Mouse (Mus musculus): ENCODE data around the gene Pet100.
A peak's percentile ranks its signal among the peaks of the same experiment; 100 is the strongest.

Gene Pet100

DNA sequence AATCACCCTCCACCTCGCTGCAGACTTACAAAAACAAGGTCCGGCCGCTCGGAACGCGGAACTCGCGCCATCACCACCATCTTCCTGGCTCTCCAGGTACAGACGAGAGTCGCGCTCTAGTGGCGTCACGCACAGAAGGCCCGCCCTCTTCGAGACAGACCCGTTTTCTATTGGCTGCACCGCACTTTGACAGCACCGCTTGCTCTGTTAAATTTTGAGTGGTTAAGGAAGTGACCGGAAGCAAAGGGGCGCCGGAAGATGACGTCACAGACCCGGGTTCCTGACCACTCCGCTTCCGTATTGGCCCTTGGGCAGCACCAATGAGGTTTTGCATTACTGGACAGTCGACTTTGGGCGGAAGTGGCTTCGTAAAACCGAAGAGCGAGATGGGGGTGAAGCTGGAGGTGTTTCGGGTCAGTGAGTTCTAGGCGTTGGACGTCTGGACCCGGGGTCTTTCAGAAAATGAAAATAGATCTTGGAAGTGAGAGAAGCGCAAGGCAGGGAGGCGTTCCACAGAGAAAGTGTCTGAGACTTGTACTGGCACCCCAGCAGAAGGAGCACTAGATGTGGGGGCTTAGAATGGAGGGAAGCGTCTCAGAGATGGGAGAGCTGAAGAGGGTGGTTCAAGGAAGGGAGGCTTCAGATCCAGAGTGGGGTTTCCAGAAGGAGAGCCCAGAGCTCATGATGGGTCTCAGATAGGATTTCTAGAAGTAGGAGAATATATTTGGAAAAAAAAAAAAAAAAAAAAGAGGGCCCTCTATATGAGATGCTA is at the start of gene Pet100, which contains the start of gene Xab2:
Gene Pet100, plus strand, starts transcription at position 350 of the 772 bp plus-strand sequence.
Gene Xab2, minus strand, starts transcription at position 118 of the 772 bp plus-strand sequence.
- peak; percentile 100 for DNase-seq (ENCODE audit: low read depth, low spot score)

DNA sequence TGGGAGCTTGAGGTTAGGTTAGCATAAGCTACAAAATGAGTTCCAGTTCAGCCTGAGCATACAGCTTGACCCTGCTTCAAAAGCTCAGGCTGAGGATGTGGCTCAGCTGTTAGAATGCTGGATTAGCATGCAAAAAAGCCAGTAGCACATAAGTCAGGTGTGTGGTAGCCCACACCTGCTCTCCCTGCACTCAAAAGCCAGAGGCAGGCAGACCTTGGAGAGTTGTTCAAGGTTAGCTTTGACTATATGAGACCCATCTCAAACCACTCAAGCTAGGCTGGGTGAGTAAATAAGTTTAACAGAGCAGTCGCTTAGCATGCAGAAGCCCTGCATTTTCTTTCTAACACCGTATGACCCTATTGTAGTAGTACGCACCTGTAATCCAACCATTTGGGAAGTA is 46.8 kb upstream of the Pet100 start:
- DNase-seq (ENCODE audit: low read depth, low spot score): peak; percentile 61

DNA sequence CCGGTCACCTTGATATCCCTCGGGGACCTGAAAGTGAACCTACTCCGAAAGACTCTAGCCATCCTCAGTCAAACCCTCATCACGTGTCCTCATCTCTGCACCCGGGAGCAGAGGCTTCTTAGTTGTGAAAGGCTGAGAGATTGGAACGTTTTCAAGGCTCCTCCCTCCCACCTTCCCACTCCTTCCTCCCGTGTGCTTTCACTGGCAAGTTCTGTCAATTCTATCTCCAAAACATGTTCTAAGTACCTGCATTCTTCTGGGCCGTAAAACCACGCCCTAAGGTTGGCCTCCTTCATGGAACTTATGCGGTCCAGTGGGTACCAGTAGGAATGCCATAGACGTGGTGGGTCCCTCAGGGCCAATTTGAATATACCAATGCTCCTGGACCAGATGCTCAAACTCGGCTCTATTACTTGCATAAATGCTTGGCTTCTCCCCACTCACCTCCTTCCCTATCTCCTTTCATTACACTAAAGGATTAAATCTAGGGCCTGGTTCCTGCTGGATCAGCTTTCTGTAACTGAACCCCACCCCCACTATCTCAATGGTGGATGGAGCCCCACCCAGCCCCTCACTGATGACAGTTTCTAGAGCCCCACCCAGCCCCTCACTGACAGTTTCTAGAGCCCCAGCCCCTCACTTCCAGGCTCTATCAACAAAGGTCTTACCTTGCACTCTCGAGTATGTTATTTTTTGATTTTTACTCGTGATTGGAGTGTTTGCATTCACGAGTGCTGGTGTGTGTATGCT is 45.0 kb upstream of the Pet100 start:
- peak; percentile 57 for DNase-seq (ENCODE audit: low read depth, low spot score)

DNA sequence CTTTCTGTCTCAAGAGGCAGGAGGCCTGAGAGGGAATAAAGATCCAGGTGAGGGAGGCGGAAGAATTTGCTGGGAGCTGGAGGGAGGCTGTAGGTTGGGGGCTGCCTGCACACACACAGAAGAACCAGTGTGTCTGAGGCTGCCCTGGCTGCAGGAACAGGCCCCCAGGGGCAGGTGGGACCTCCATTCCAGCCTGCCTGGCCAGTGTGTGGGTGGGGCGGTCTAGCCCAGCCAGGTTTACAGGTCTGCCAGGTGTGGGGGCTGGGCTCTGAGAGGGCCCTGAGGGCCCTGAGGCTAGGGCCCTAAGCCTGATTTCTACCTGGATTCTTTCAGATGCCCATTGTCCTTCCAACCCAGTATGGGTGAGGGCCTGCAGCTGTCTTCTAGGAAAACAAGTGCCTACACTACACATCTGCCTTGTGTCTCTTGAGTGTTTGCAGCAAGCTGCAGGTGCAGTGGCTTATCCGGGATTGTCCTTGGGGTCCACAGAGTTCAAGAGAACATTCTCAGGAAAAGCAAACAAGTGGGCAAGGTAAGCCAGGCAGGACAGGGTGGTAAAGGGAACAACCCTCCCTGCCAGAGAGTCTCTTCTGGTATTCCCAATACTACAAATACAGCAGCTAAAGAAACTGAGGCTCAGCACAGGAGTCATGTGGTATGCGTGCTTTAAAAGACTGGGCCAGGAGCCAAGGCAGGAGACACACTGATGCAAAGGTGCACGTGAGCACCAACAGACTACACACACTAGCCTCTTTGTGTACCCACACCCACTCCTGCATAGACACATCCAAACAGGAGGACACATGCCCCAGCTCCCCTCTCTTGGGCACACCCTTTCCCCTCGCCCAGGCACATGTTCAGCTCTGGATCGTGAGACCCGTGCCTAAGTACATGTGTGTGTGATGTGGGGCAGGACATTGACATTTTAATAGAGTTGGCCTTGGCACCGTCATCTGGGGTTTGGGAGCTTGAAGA is 41.7 kb upstream of the Pet100 start:
- DNase-seq (ENCODE audit: low read depth, low spot score): no peak

DNA sequence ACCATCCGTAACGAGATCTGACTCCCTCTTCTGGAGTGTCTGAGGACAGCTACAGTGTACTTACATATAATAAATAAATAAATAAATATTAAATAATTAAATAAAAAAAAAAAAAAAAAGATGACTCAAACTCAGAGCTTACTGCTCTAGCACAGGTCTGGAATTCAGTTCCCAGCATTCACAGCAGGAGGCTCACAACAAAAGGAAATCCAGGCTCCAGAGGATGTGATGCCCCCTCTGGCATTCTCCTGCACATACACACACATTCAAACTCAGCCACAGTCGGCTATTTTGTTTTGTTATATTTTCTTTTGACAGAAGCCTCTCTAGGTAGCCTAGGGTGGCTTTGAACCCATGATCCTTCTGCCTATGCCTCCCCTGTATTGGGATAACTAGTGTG is 39.4 kb upstream of the Pet100 start:
- peak; percentile 89 for DNase-seq (ENCODE audit: low read depth, low spot score)

DNA sequence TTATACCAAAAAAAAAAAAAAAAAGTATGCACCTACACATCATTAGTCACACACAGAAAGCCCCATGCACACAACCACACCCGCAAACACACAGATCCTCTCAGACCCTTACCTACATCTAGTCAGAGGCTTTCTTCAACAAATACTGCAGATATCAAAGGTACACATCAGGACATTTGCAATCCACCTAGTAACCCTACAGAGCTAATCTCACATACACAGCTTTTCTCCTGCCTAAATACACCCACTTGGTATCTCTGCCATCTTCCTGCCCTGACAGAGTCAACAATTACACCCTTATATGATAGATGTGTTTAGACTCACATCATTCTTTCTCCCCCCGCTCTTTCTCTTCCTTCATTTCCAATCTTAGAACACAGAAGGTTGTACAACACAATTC is 34.9 kb upstream of the Pet100 start:
- DNase-seq (ENCODE audit: low read depth, low spot score): no peak

DNA sequence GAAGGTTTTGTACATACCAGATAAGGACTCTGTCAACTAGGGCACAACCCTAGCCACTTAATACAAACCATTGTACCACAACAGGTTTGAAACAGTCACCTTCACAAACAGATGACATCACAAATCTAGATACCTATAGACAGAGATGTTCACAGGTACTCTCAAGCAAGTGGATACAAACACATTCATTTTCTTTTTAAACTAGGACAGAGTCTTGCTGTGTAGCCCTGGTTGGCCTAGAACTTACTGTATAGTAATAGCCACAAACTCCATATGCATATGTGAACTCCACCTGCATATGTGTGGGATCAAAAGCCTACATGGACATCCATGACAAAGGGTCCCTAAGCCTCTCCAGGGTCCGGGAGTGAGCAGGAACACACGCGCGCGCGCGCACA is 34.4 kb upstream of the Pet100 start, which contains the start of gene Camsap3:
Gene Camsap3, plus strand, starts transcription at position 301 of the 398 bp plus-strand sequence.
- DNase-seq (ENCODE audit: low read depth, low spot score): no peak

DNA sequence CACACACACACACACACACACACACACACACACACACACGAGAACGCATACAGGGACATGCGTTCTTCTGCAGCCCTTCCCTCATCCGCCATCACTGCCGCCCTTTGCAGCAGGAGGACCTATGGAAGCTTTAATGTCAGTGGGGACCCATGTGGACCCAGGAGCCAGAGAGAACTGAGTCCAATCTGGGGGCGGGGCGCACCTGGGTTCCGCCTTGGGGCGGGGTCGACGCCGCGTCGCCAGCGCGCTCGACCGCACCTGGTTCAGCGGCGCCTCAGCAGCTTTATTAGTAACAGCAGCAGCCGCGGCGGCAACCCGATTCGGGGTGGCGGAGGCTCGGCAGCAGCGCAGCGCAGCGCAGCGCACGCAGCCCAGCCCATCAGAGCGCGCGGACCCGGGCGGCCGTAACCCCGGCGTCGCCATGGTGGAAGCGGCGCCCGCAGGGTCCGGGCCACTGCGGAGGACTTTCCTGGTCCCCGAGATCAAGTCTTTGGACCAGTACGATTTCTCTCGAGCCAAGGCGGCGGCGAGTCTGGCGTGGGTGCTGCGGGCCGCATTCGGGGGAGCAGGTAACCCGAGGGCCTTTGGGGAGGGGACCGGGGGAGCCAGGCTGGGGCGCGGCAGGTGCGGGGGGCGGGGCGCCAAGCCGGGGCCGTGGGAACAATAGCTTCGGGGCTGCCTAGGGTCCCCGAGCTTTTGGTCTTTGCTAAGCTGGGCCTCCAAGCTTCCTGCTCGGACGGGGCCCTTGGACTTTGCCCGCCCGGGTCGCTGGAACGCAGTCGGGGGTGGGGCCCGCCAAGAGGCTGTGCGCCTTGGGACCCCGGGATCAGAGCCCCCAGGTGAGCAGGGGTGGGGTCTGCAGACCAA is 33.7 kb upstream of the Pet100 start:
- peak; percentile 87 for DNase-seq (ENCODE audit: low read depth, low spot score)

DNA sequence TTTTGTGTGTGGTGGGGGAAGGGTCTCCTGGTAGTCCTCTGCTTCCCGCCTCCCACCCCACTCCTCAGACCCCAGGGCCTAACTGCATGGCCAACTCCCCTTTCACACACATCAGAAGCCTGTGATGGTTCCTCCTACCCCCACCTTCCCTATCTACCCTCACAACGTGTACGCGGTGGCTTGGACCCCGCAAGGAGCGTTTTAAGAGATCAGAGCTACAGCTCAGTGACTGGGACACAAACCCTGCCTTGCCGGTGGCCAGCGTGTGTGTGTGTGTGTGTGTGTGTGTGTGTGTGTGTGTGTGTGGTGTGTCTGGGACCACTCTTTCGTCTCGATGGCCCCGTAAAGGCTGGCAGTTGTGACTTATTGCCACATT is 33.1 kb upstream of the Pet100 start:
- DNase-seq (ENCODE audit: low read depth, low spot score): peak; percentile 49

DNA sequence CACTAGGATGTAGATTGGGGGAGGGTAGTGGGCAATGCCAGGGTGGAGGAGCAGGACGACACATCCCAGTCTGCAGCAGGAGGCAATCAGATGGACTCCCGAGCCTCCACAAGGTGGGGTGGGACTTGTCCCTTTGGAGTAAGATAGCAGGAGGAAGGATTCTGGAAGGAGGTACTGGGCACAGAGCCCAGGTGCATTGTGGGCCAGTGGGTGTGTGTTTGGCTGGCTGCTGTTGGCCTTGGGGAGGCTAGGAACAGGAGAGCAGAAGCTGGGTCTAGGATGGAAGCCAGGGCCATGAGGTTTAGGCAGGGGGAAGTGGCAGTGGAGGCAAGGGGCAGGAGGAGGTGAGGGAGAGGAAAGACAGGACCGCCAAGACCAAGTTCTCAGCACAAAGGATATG is 27.9 kb upstream of the Pet100 start:
- no peak for DNase-seq (ENCODE audit: low read depth, low spot score)

DNA sequence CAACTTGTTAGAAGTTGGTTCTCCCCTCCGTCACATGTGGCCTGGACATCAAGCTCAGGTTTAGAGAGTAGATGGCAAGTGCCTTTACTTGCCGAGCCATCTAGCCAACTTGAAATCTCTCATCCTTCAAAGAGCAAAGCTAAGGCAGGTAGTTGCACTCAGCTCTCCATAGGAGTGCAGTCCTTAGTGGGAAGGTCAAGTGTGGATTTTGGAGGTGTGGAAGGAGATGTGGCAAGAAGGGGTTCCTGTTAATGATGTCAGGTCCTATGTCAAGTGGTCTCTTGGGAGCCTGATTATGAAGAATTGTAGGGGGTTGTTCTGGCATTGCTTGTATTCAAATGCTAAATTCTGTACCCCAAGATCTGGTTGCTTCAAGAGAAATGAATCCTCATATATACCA is 26.9 kb upstream of the Pet100 start:
- DNase-seq (ENCODE audit: low read depth, low spot score): no peak

DNA sequence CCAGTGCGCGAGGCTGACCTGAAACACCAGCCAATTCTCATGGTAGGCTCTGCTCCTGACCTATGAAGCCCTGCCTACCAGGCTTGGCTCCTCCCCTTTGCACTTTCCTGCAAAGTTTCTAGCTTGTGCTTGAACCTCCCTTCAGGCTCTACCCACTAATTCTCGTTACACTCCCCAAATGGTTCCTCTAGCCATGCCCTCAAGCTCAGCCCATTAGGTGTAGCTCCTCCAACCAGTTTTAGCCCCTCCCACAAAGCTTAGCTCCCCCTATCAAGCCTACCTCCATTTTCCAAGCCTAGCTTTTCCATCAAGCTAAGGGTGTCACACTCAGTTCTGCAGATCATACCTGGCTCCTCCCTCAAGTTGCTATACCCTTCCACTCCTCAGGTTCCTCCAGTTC is 23.3 kb upstream of the Pet100 start:
- peak; percentile 96 for DNase-seq (ENCODE audit: low read depth, low spot score)

DNA sequence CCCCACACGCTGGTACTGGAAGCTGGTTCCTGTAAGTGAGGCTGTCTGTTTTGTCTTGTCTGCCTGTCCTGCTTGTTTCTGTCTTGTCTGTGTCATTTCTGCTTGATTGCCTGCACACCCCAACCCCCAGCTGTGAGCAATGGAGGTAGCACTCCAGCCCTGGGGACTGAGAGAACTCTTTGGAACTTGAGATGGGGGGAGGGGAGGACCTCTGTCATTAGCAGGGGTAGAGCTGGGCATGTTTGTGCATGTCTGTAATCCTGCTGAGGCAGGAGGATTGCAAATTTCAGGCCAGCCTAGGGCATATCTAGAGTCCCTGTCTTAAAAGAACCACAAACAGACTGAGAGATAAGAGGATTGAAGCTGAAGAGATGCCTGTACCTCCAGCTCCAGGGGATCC is 22.1 kb upstream of the Pet100 start:
- peak; percentile 78 for DNase-seq (ENCODE audit: low read depth, low spot score)

DNA sequence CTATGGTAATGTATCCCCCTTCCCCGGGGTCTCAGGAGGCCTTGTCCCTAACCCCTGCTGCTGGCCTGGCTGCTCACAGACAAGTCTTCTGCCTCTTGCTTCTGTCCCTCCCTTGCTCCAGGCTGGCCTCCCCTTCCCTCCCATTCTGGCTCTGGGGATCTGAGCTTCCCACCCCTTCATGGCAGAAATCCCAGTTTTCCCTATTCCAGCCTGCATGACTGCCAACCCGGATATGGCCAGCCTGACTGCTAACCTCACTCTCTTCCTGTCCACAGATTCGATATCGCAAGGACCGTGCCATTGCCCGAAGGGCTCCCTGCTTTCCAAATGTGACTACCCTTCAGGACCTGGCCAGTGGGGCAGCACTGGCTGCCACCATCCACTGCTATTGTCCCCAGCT is 20.9 kb upstream of the Pet100 start:
- DNase-seq (ENCODE audit: low read depth, low spot score): no peak

DNA sequence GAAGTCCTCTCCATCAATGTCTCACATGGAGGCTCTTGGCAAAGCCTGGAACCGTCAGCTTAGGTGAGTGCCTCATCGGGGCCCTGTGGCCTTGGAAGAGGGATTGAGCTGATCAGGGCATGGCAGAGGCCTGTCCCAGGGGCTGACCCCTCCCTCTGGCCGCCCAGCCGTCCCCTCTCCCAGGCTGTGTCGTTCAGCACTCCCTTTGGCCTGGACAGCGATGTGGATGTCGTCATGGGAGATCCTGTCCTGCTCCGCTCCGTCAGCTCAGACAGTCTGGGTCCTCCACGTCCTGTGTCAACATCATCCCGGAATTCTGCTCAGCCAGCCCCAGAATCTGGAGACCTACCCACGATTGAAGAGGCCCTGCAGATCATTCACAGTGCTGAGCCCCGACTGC is 17.9 kb upstream of the Pet100 start:
- no peak for DNase-seq (ENCODE audit: low read depth, low spot score)

DNA sequence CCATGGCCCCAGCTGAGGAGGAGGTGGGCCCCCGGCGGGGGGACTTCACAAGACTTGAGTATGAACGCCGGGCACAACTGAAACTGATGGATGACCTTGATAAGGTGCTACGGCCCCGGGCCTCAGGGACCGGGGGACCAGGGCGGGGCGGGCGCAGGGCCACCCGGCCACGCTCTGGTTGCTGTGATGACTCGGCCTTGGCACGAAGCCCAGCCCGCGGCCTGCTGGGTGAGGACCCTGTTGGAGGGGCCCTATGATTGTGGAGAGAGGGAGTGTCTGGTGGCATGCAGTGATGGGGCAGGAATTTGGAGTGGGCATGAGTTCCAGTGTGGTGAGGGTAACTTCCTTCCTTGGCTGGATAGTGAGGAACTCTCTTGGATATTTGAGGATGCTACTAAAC is 14.8 kb upstream of the Pet100 start:
- DNase-seq (ENCODE audit: low read depth, low spot score): no peak

DNA sequence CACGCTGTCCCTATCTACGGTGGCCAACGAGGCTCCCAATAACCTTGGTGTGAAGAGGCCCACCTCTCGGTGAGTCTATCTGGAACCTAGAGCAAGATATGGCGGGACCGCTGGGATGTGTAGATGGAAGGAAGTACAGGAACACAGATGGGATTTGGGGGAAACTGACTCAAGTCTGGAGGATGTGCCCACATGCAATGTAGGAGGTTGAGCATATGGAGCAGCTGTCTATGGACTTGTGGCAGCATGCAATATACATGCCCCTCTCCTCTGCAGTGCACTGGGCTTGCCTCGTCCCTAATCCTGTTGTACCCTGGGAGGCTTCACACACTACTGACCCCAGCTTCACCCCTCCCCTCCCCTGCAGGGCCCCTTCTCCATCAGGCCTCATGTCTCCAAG is 13.5 kb upstream of the Pet100 start:
- DNase-seq (ENCODE audit: low read depth, low spot score): no peak

DNA sequence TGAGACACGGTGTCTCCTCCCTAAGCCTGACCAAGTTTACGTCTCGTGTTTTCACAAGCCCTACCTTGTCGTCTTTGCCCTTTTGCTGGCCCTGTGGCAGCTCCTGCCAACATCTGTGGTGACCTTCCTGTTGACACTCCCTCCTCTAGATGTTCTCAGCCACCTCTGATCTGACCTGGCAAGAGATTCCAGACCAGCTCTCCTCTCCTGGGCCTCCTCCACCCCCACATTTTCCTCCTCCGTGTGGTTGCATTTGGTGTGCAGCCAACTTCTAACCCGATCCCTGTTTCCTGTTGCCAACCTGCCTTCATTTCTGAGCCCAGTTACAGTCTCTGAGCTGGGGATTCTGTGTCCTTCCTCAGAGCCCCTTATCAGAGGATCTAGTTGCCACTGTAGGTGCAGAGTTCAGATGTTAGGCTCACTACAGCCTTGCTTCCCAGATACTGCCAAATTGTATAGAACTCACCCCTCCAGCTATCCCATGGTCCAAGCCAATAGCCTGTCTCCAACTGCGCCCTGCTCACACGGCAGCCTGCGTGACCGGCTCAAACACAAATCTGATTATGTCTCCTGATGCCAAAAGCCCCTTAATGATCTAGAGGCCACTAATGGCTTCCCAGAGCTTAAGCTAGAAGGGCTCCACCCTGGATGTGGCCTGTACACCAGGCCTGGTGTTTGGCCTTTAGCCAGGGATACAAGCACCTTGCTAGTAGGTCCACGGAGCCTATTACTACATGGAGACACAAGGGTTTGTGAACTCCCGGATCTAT is 12.1 kb upstream of the Pet100 start:
- DNase-seq (ENCODE audit: low read depth, low spot score): no peak

DNA sequence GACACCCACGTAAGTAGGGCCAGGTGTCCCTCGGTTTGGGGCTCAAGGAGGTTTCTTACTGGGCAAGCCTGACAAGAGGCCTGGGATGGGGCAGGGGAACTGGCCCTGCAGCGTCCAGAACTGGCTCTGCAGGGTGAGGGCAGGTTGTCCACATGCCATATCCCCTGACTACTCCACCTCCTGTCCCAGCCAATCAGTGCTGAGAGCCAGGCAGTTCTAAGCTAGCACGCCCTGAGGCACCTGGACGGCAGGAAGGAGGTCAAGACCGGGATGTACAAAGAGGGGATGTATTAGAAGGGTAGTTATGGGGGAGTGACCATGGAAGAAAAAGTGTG is 11.6 kb upstream of the Pet100 start:
- DNase-seq (ENCODE audit: low read depth, low spot score): no peak

DNA sequence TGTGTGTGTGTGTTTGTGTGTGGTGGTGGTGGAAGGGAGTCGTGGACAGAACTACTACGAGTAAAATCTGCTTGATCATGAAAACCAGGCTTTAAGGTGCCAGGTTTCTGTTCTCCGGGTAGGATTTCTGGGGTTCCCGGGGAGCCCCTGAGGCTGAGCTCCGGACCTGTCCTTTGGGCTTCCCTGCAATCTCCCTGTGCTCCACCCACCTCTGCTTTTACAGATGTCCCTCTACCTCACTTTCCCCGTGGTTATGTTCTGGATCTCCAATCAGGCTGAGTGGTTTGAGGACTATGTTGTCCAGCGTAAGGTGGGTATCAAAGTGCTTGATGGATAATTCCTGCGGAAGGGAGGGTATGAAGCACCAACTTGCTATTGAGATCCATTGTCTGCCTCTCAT is 771 bp downstream of the Pet100 start:
- DNase-seq (ENCODE audit: low read depth, low spot score): no peak

Data from R1 (cell line).